Mouse (Mus musculus): ENCODE results near the gene Mical3. TPM values are rescaled to one million over a fixed set of nuclear protein-coding genes. Genes with fewer than 3 reads are reported as not detected.

The Mical3 gene
- total RNA-seq, 1 experiment from 2014 or later = 24.3 TPM

DNA sequence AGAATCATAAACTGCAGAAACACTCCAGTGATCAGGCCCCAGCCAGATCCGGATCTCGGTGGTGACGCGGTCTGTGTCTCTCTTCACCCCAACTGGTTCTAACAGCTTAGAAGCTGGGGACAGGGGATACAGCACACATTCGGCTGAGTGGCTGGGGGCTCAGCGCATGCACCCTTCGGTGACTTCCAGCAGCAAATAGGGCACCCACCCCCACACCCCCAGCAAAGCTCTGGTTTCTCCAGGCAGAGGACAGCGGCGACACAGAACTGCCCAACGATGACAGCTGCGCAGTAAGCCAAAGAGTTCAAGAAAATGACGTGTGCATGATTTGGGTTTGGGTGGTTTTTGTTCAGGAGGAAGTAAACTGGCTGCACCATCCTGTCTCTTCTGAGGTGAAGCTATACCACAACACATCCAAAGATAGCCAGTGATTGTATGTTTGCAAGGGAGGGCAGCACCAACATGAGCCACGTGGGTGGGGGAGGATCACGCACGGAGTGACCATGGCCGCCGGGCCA lies 67.8 kb downstream of the Mical3 start:
- peak; percentile 86 for ATAC-seq (replicated peaks; ENCODE audit: low read depth, poor library complexity, severe bottlenecking)

- no peak for ATAC-seq (replicated peaks; ENCODE audit: low read depth, poor library complexity, severe bottlenecking)
Measured at GRCm38 (mm10) chr6:121058039-121058438, 72.8 kb downstream of the Mical3 start.

GRCm38 (mm10) chr6:121057181-121057956 lies 73.4 kb downstream of the Mical3 start:
- no peak for ATAC-seq (replicated peaks; ENCODE audit: low read depth, poor library complexity, severe bottlenecking)

DNA sequence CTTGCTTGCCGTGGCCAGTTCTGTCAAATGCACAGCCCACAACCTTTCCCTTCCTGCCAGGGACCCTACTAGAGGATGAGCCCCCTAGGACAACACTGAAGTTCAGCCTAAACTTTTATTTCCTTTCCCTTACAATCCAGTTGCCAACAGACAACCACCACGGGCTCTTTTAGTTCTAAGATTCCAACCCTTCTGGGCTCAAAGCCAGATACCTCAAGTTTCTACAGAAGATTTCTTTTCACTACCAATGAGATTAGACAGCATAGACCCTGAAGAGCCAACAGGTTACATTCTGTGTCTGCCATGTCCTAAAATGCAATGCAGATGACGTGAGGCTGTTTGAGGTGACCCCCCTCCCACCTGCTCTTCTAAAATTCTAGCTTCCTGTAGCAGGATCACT lies 75.3 kb downstream of the Mical3 start:
- peak; percentile 24; the same call in 1 of the 2 replicates for ATAC-seq (replicated peaks; ENCODE audit: low read depth, poor library complexity, severe bottlenecking)

DNA sequence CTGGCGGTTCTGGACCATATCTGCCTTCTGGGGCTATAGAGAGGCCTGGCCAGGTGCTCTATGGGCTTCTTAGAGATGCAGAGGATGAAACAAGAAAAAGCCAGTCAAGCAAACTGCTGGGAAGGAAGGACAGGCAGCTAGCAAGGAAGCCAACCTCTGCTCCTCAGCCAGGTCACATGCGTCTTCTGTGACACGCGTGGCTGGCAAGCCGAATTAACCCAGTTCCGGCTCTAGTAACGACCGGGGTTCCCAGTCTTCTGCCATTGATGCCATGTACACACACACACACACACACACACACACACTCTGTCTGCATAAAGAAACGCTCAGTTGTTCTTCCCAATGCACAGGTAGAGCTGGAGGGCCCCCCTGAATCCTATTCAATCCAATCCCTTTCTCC lies 75.9 kb downstream of the Mical3 start:
- no peak for ATAC-seq (replicated peaks; ENCODE audit: low read depth, poor library complexity, severe bottlenecking)

- ATAC-seq (replicated peaks; ENCODE audit: low read depth, poor library complexity, severe bottlenecking) = no peak
Measured at GRCm38 (mm10) chr6:121054340-121054739, 76.5 kb downstream of the Mical3 start.

DNA sequence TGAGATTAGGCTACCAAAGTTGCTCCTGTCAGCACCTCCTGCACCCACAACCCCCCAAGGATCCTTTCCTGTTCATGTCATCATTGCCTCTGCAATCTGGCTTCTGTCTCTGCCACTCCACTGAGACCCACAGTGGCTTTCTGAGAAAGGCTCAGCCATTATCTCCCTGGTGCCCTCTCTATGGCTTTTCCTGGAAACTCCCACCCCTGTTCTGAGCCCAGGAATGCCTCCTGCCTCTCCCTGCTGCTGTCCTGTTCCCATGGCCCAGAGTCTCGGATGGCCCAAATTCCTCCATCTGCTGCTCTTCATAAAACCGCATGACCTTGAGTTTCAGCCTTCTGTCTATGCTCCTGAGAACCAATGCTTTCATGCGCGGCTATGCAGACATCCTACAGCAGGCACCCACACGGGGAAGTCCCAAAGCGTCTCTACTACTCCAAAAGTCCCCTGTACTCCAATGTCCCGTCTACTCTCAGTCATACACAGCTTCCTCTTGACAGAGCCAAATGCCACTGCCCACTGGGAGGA lies 77.2 kb downstream of the Mical3 start:
- ATAC-seq (replicated peaks; ENCODE audit: low read depth, poor library complexity, severe bottlenecking) = no peak

GRCm38 (mm10) chr6:121051972-121052629 lies 78.7 kb downstream of the Mical3 start:
- peak; percentile 31; the same call in 1 of the 2 replicates for ATAC-seq (replicated peaks; ENCODE audit: low read depth, poor library complexity, severe bottlenecking)

- ATAC-seq (replicated peaks; ENCODE audit: low read depth, poor library complexity, severe bottlenecking) = no peak
Measured at GRCm38 (mm10) chr6:121051411-121051810, 79.4 kb downstream of the Mical3 start.

DNA sequence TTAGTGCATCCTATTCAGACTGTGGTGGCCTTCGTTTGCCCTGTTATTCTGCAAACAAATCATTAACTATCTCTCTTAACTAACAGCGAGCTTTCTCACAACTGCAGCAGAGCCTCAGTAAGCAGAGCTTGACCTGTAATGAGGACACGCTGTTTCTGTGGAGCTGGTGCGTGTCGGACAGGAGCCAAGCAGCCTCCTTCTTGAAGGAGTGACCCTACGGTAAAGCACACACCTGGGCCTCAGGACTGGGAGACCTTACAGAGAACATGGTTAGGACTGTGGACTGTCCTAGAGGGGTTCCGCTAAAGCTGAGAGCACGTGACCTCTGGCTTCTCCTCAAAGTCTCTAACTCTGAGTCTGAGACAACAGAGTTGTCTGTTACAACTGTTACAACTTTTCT lies 82.1 kb downstream of the Mical3 start:
- no peak for ATAC-seq (replicated peaks; ENCODE audit: low read depth, poor library complexity, severe bottlenecking)

GRCm38 (mm10) chr6:121045345-121046080 lies 85.3 kb downstream of the Mical3 start:
- ATAC-seq (replicated peaks; ENCODE audit: low read depth, poor library complexity, severe bottlenecking) = no peak

DNA sequence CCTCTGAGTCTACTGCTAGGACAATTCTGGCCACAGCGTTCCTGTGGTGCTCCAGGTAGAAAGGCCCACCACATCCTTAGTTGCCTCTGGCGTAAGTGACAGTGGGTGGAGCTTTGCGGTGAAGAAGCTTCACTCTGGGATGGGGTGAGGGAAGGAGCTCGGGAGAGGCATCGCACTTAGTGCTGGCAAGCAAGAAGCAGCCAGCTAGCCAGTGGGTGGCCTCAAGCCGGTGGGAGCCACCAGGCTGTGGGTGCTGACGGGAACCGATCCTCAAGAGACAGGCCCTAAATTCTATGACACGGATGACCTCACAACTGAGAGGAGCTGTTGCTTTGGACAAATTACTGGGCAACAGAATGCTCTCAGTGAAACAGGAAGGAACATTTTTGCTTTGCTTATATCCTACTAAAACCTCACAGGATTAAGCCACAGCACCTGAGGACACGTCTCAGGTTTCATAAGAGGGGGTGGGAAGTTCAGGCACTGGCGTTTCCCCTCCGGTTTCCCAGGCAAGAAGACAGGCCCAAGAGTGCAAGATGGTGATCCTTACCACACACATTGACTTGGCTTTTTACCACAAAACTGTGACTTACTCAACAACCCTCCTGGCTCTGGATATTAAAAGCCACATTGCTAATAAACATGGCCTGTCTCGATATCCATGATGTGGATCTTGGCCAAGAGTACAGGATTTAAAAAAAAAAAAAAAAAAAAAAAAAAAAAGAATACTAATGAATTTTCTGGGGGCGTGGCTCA lies 87.2 kb downstream of the Mical3 start:
- 0 out of 2 replicates have a peak, but pooled peaks have one; percentile 27 for ATAC-seq (replicated peaks; ENCODE audit: low read depth, poor library complexity, severe bottlenecking)

- ATAC-seq (replicated peaks; ENCODE audit: low read depth, poor library complexity, severe bottlenecking) = no peak
Measured at GRCm38 (mm10) chr6:121039719-121040118, 91.1 kb downstream of the Mical3 start.

- ATAC-seq (replicated peaks; ENCODE audit: low read depth, poor library complexity, severe bottlenecking) = no peak
Measured at GRCm38 (mm10) chr6:121039286-121039685, 91.5 kb downstream of the Mical3 start.

DNA sequence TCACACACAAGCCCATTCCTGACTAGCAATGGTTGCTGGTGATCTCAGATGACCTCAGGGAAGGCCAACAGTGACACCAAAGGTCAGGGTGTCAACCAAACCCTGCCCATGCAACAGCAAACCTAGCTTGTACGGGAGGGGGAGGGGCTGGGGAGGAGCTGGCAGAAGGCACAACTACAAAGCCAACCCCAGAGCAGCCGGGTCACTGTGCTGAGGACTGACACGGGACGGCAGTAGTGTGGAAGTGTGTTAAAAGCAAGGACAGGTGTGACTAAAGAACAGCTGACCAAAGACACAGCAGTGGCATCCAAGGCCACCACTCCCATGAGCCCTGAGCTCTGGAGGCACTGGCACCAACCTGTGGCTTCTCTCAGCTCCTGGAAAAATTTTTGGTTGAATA lies 93.7 kb downstream of the Mical3 start:
- no peak for ATAC-seq (replicated peaks; ENCODE audit: low read depth, poor library complexity, severe bottlenecking)

DNA sequence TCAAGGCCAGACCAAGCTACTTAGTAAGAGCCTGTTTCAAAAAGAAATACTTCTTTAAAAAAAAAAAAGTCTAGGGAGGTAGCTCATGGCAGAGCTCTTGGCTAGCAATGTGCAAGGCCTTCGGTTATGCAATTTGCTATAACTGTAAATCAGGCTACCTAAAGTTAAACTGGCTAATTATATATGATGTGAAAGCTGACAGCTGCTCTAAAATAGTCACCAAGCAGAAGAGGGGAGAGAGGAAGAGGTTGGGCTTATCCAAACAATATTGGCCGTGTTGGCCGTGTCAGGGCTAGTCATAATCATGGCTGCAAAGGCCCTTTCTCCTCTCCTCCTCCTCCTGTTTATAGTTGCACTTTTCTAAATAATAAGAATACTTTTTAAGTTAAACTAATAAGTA lies 94.9 kb downstream of the Mical3 start:
- ATAC-seq (replicated peaks; ENCODE audit: low read depth, poor library complexity, severe bottlenecking) = no peak

DNA sequence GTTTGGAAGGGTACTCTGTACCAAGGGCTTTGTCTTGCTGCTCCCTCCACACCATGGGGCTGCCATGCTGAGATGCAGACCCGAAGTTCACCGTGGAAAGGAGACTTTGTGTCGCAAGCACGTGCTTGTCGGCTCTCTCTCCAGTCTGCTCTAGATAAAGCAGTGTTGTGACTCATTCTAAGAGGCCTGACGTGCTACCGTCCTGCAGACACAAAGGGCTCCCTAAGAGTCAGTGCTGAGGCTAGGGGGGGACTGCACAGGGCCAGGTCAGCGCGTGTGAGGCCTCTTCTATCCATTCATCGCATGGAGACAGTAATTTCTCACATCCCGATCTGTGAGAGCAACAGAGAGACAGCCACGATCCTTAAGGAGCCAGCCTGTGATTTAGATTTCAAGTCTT lies 95.5 kb downstream of the Mical3 start:
- no peak for ATAC-seq (replicated peaks; ENCODE audit: low read depth, poor library complexity, severe bottlenecking)

DNA sequence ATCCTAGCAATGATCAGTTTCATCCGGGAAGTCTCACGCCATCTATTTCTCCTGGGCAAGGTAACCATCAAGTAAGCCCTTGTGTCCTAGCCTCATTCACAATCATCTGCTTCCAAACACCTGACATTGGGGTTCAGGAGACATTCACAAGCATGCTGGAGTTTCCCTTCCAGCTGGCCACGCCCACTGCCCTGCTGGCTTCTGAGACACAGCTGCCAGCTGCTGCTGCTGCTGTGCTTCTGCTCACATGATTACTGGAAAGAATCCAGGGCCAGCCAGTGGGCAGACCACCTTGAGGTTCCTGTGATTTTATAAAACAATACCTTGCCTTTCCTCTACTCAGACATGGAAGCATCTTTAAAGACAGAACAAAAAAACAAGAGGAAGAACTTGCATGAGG lies 97.5 kb downstream of the Mical3 start:
- no peak for ATAC-seq (replicated peaks; ENCODE audit: low read depth, poor library complexity, severe bottlenecking)

- ATAC-seq (replicated peaks; ENCODE audit: low read depth, poor library complexity, severe bottlenecking) = no peak
Measured at GRCm38 (mm10) chr6:121031370-121031769, 99.4 kb downstream of the Mical3 start.
